Mouse (Mus musculus) gastrocnemius, postnatal 36 days (tissue): ENCODE data around the gene Apobr. TPM values are rescaled to one million over a fixed set of nuclear protein-coding genes. Genes with fewer than 3 reads are reported as not detected.

Source experiments
- DNase-seq, 2 experiments: peaks; one replicate each; pipeline ENCODE4 v3.0.0; 2022
- intact Hi-C: fragments of 180-260 bp; cut with DNase I; formaldehyde crosslinking; loops from one replicate; pipeline ENCODE4 v1.15.1; 2025
- long read RNA-seq, 2 experiments: library from polyadenylated mRNA; stranded (forward); transcript quantifications; one replicate each; pipeline ENCODE4 v2.0.0; 2021
- total RNA-seq, 2 experiments: library from RNA; stranded (reverse); gene quantifications; 2 replicates each; pipeline ENCODE4 v1.2.3; 2021

The Apobr gene
- under 1 TPM; 0.44 to 0.46 TPM for total RNA-seq
- long read RNA-seq, experiment 1 = 0 reads
- long read RNA-seq, experiment 2 = 0 reads

GRCm38 (mm10) chr7:126584506-126584977, at the start of gene Apobr:
Gene Apobr (plus strand): TSS chr7:126584942.
- intact Hi-C loops = no loop called here
- DNase-seq = no peak

GRCm38 (mm10) chr7:126535766-126536165, 49.0 kb upstream of the Apobr start:
- DNase-seq = no peak
- intact Hi-C loops = no loop called here

- intact Hi-C loops = no loop called here
- DNase-seq = no peak
Measured at GRCm38 (mm10) chr7:126536466-126536865, 48.3 kb upstream of the Apobr start.

GRCm38 (mm10) chr7:126537820-126538585, 46.7 kb upstream of the Apobr start:
- no peak for DNase-seq
- intact Hi-C loops = no loop called here

- intact Hi-C loops = no loop called here
- no peak for DNase-seq
Measured at GRCm38 (mm10) chr7:126541661-126542060, 43.1 kb upstream of the Apobr start.

GRCm38 (mm10) chr7:126545631-126546030, 39.1 kb upstream of the Apobr start:
- intact Hi-C loops = no loop called here
- no peak for DNase-seq

- intact Hi-C loops = no loop called here
- DNase-seq = no peak
Measured at GRCm38 (mm10) chr7:126554796-126555195, 29.9 kb upstream of the Apobr start.

GRCm38 (mm10) chr7:126556635-126557034, 28.1 kb upstream of the Apobr start:
- no peak for DNase-seq
- intact Hi-C loops = no loop called here

- intact Hi-C loops = no loop called here
- no peak for DNase-seq
Measured at GRCm38 (mm10) chr7:126565693-126566092, 19.0 kb upstream of the Apobr start.

GRCm38 (mm10) chr7:126566094-126566765, 18.5 kb upstream of the Apobr start, which contains the start of gene Eif3c:
Gene Eif3c (minus strand): TSS chr7:126566411.
- peak; percentile 63 to 75 for DNase-seq
- intact Hi-C loops = no loop called here

- DNase-seq = no peak
- intact Hi-C loops = no loop called here
Measured at GRCm38 (mm10) chr7:126576946-126577345, 7.8 kb upstream of the Apobr start.

GRCm38 (mm10) chr7:126579172-126579571, 5.6 kb upstream of the Apobr start:
- intact Hi-C loops = no loop called here
- DNase-seq = no peak

GRCm38 (mm10) chr7:126581661-126582060, 3.1 kb upstream of the Apobr start:
- intact Hi-C loops = no loop called here
- no peak for DNase-seq

GRCm38 (mm10) chr7:126582759-126583158, 2.0 kb upstream of the Apobr start:
- DNase-seq = no peak
- intact Hi-C loops = no loop called here

- intact Hi-C loops = no loop called here
- DNase-seq = peak; percentile 75 to 78
Measured at GRCm38 (mm10) chr7:126583251-126583709, 1.5 kb upstream of the Apobr start.

GRCm38 (mm10) chr7:126583761-126584160, 981 bp upstream of the Apobr start:
- intact Hi-C loops = no loop called here
- DNase-seq = no peak

GRCm38 (mm10) chr7:126585717-126586116, 975 bp downstream of the Apobr start, which contains the start of gene Cln3:
Gene Cln3 (minus strand): TSS chr7:126585817.
- DNase-seq = no peak
- intact Hi-C loops = loop anchor here (2.0 to 5.0 kb wide), 2 partner anchors 51 to 112 kb away; partner anchors contain the start of genes Bola2 and Slx1b

- peak; percentile 37 to 38 for DNase-seq
- intact Hi-C loops = loop anchor here (2.0 to 5.0 kb wide), 2 partner anchors 50 to 110 kb away; partner anchors contain the start of genes Bola2 and Slx1b
Measured at GRCm38 (mm10) chr7:126586839-126587238, 2.1 kb downstream of the Apobr start.

- intact Hi-C loops = loop anchor here (2.0 to 5.0 kb wide), 2 partner anchors 49 to 110 kb away; partner anchors contain the start of genes Bola2 and Slx1b
- peak; percentile 42 to 57 for DNase-seq
Measured at GRCm38 (mm10) chr7:126587779-126588178, 3.0 kb downstream of the Apobr start.

GRCm38 (mm10) chr7:126594862-126595561, 10.3 kb downstream of the Apobr start, which contains the start of gene Il27:
Gene Il27 (minus strand): TSS chr7:126594941.
- DNase-seq = no peak
- intact Hi-C loops = no loop called here
